Mouse (Mus musculus) frontal cortex, postnatal 14 days (tissue): Measurements from ENCODE around the gene Hspa4.
A peak's percentile ranks its signal among the peaks of the same experiment; 100 is the strongest.
"Not testable (repeated sequence)": the region's sequence is repeated elsewhere in the genome, so short reads cannot be mapped to it uniquely, and the experiment has no call there.

Source experiments
- DNase-seq, 2 experiments: peaks; one replicate each; pipeline ENCODE4 v3.0.0; 2022; ENCODE audit warnings: low spot score in 2 of 2

Hspa4 gene

GRCm38 (mm10) chr11:53307558-53308065 lies 7.4 kb upstream of the Hspa4 start:
- no peak for DNase-seq

- no peak for DNase-seq
Measured at GRCm38 (mm10) chr11:53306965-53307364, 6.7 kb upstream of the Hspa4 start.

- DNase-seq: no peak
Measured at GRCm38 (mm10) chr11:53304044-53304840, 4.0 kb upstream of the Hspa4 start.

- no peak for DNase-seq
Measured at GRCm38 (mm10) chr11:53301167-53301515, 884 bp upstream of the Hspa4 start.

- peak; percentile 43 to 44 for DNase-seq
Measured at GRCm38 (mm10) chr11:53299551-53300329, 517 bp downstream of the Hspa4 start.

- no peak for DNase-seq
Measured at GRCm38 (mm10) chr11:53297947-53298860, 2.1 kb downstream of the Hspa4 start.

GRCm38 (mm10) chr11:53296880-53297279 lies 3.4 kb downstream of the Hspa4 start:
- DNase-seq: no peak

GRCm38 (mm10) chr11:53294441-53294840 lies 5.8 kb downstream of the Hspa4 start:
- DNase-seq: no peak

GRCm38 (mm10) chr11:53290871-53291270 lies 9.4 kb downstream of the Hspa4 start:
- no peak for DNase-seq

- DNase-seq: not testable (repeated sequence)
Measured at GRCm38 (mm10) chr11:53290187-53290586, 10.1 kb downstream of the Hspa4 start.

- DNase-seq: no peak
Measured at GRCm38 (mm10) chr11:53285885-53286284, 14.4 kb downstream of the Hspa4 start.

- no peak for DNase-seq
Measured at GRCm38 (mm10) chr11:53278411-53278810, 21.8 kb downstream of the Hspa4 start.

GRCm38 (mm10) chr11:53275358-53275757 lies 24.9 kb downstream of the Hspa4 start:
- no peak for DNase-seq

GRCm38 (mm10) chr11:53273313-53273712 lies 26.9 kb downstream of the Hspa4 start:
- no peak for DNase-seq

- DNase-seq: no peak
Measured at GRCm38 (mm10) chr11:53269596-53269995, 30.7 kb downstream of the Hspa4 start.

GRCm38 (mm10) chr11:53260556-53260955 lies 39.7 kb downstream of the Hspa4 start:
- DNase-seq: no peak

GRCm38 (mm10) chr11:53260056-53260455 lies 40.2 kb downstream of the Hspa4 start:
- DNase-seq: no peak

GRCm38 (mm10) chr11:53259047-53259632 lies 41.1 kb downstream of the Hspa4 start:
- DNase-seq: no peak

- no peak for DNase-seq
Measured at GRCm38 (mm10) chr11:53256914-53257313, 43.3 kb downstream of the Hspa4 start.

- peak; percentile 65 to 90 for DNase-seq
Measured at GRCm38 (mm10) chr11:53254926-53255325, 45.3 kb downstream of the Hspa4 start.

GRCm38 (mm10) chr11:53254428-53254827 lies 45.8 kb downstream of the Hspa4 start:
- no peak for DNase-seq
